9 mouse cellular contexts compared by ENCODE assay signal in genomic region chr2:105668271-105669270, GRCm38 (mm10). TPM values are rescaled to one million over a fixed set of nuclear protein-coding genes. Genes with fewer than 3 reads are reported as not detected.
DNase-seq lines count a peak whose midpoint lies in the region; ATAC-seq and TF ChIP-seq lines count a peak whose summit lies in the region.
"Had no signal": no experiment of that assay in that cellular context is flagged by ENCODE, and none has a peak within 500 bp of the region (broad histone marks: within the 10 kb centered on the region; RNA-seq: fewer than 3 reads in every experiment).

TSS of gene Pax6 (plus strand) at chr2:105668900.

- WGBS in heart, embryonic 10.5 days: under 1% methylated on average over 44 of the region's 44 CpGs
- 1% methylated on average over 44 of the region's 44 CpGs for WGBS in intestine, embryonic 16.5 days
- 2% methylated on average over 44 of the region's 44 CpGs for WGBS in neural tube, embryonic 13.5 days

- ATAC-seq in intestine, embryonic 16.5 days: 0 out of 2 replicates have a peak, but pooled peaks have one; percentile 8
- peak; percentile 12; the same call in 1 of the 2 replicates for ATAC-seq in neural tube, embryonic 13.5 days (ENCODE audit: low read depth)

- peak within 1 kb of the TSS; percentile 33 for H3K4me3 ChIP-seq in heart, embryonic 10.5 days
- peak within 1 kb of the TSS; percentile 37 for H3K4me3 ChIP-seq in ES-Bruce4 (ENCODE audit: low read depth, low read length)
- peak within 1 kb of the TSS; percentile 24 for H3K4me3 ChIP-seq in intestine, embryonic 16.5 days (ENCODE audit: low read length)
- peak within 1 kb of the TSS; percentile 51 for H3K4me3 ChIP-seq in neural tube, embryonic 13.5 days
- H3K4me3 ChIP-seq: myocyte had no signal

- H3K36me3 ChIP-seq in heart, embryonic 10.5 days: no peaks in the 10 kb centered on the region
- H3K36me3 ChIP-seq in ES-Bruce4 (ENCODE audit: control insufficient read depth, insufficient read depth, low read length, poor library complexity, severe bottlenecking): no peaks in the 10 kb centered on the region
- no peaks in the 10 kb centered on the region for H3K36me3 ChIP-seq in intestine, embryonic 16.5 days (ENCODE audit: control insufficient read depth, insufficient read depth, low read length)
- H3K36me3 ChIP-seq in neural tube, embryonic 13.5 days: no peaks in the 10 kb centered on the region

- no peak within 1 kb of the TSS for H3K9ac ChIP-seq in ES-Bruce4 (ENCODE audit: low read depth, poor library complexity, severe bottlenecking)
- no peak within 1 kb of the TSS for H3K9ac ChIP-seq in intestine, embryonic 16.5 days (ENCODE audit: low read depth, low read length)
- peak within 1 kb of the TSS; percentile 38 for H3K9ac ChIP-seq in neural tube, embryonic 13.5 days

- no peak for TF ChIP-seq CTCF in ES-Bruce4 (IDR thresholded peaks at IDR 0.05; ENCODE audit: low read depth, low read length)

- DNase-seq in heart, embryonic 10.5 days (ENCODE audit: low spot score): no peak
- DNase-seq in heart, adult 11 months: no peak
- peak; percentile 60 for DNase-seq in embryo, embryonic 11 days
- no peak for DNase-seq in thymus, postnatal 10 days (ENCODE audit: low spot score in 2 of 2)
- DNase-seq in testis, postnatal 14 days (ENCODE audit: low spot score): no peak

- H3K4me1 ChIP-seq in heart, embryonic 10.5 days: peaks cover 26% of the 10 kb centered on the region
- H3K4me1 ChIP-seq in ES-Bruce4 (ENCODE audit: control insufficient read depth, insufficient read depth, low read length): peaks cover 3% of the 10 kb centered on the region
- H3K4me1 ChIP-seq in intestine, embryonic 16.5 days (ENCODE audit: control insufficient read depth, insufficient read depth, low read length): peaks cover 5% of the 10 kb centered on the region; the same call in 1 of the 2 replicates
- H3K4me1 ChIP-seq in neural tube, embryonic 13.5 days (replicated peaks): peaks cover 38% of the 10 kb centered on the region

- no peak for TF ChIP-seq POLR2A in ES-Bruce4 (IDR thresholded peaks at IDR 0.05; ENCODE audit: insufficient read depth, low read length)

- no peak for TF ChIP-seq EP300 in ES-Bruce4 (IDR thresholded peaks at IDR 0.05; ENCODE audit: insufficient read depth, low read depth, low read length)

- H3K4me2 ChIP-seq in intestine, embryonic 16.5 days (ENCODE audit: low read depth, low read length): no peak within 1 kb of the TSS
- peak within 1 kb of the TSS; percentile 68 for H3K4me2 ChIP-seq in neural tube, embryonic 13.5 days

- H3K9me3 ChIP-seq in heart, embryonic 10.5 days: no peaks in the 10 kb centered on the region
- no peaks in the 10 kb centered on the region for H3K9me3 ChIP-seq in ES-Bruce4 (replicated peaks; ENCODE audit: control insufficient read depth, insufficient read depth, low read length, poor library complexity, severe bottlenecking)
- H3K9me3 ChIP-seq in intestine, embryonic 16.5 days (ENCODE audit: control insufficient read depth, low read length): no peaks in the 10 kb centered on the region
- no peaks in the 10 kb centered on the region for H3K9me3 ChIP-seq in neural tube, embryonic 13.5 days

- H3K27me3 ChIP-seq in heart, embryonic 10.5 days (ENCODE audit: insufficient read depth, poor library complexity, severe bottlenecking): peaks cover 100% of the 10 kb centered on the region
- peaks cover 26% of the 10 kb centered on the region for H3K27me3 ChIP-seq in ES-Bruce4 (ENCODE audit: control insufficient read depth, insufficient read depth, low read length, poor library complexity, severe bottlenecking)
- peaks cover 90% of the 10 kb centered on the region for H3K27me3 ChIP-seq in intestine, embryonic 16.5 days (replicated peaks; ENCODE audit: control insufficient read depth, insufficient read depth, low read length)
- H3K27me3 ChIP-seq in neural tube, embryonic 13.5 days: peaks cover 100% of the 10 kb centered on the region

- H3K27ac ChIP-seq in heart, embryonic 10.5 days: no peak within 1 kb of the TSS
- no peak within 1 kb of the TSS for H3K27ac ChIP-seq in ES-Bruce4 (ENCODE audit: insufficient read depth, low read length)
- H3K27ac ChIP-seq in intestine, embryonic 16.5 days (ENCODE audit: low read length): no peak within 1 kb of the TSS
- no peak within 1 kb of the TSS for H3K27ac ChIP-seq in neural tube, embryonic 13.5 days (replicated peaks)

RNA-seq across cellular contexts. Expression of gene Pax6, which starts in this region (rescaled TPM):
- 0.28 and 0.54 TPM in 2 replicates for polyA plus RNA-seq in heart, embryonic 10.5 days (2016; fragmentation: Nextera tagmentation; extraction: Ambion mirVana)
- 1.6 and 2.5 TPM in 2 replicates for polyA plus RNA-seq in ES-Bruce4 (2011; ENCODE audit: insufficient read depth, insufficient read length, low read depth, missing spikeins)
- 1.2 and 1.8 TPM in 2 replicates for polyA plus RNA-seq in intestine, embryonic 16.5 days (2015; fragmentation: Nextera tagmentation; extraction: Ambion mirVana)
- 16.0 and 16.7 TPM in 2 replicates for polyA plus RNA-seq in neural tube, embryonic 13.5 days (2015; fragmentation: Nextera tagmentation; extraction: Ambion mirVana)
